Mouse (Mus musculus) retina, postnatal 1 day (tissue): ENCODE measurements at regions not wholly inside any gene's neighbourhood (a gene's known extent, or its start where the extent isn't known, plus 50 kb on each side); places are given as distances from the start of the nearest gene placed in this dataset.

Source experiments
- DNase-seq: peaks from one replicate; pipeline ENCODE4 v3.0.0-alpha.2; 2012

DNA sequence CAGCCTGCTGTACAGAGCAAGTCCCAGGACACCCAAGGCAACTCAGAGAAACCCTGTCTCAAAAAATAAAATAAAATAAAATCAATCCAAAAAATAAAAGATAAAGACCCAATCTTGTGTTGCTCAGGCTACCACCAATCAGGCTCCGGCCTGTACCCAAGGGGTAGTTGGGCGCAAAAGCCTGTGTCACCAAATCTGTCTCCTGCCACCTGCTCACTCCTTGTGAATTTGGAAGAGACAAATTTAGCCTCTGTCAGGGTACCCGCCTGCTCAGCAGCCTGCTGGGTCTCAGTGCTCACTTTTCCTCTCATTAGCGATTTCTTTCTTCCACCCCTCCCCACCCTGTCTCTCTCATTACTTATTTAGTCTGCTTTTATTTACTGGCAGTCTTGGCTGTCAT, 54.6 kb downstream of the Sox4 start:
- DNase-seq: no peak

DNA sequence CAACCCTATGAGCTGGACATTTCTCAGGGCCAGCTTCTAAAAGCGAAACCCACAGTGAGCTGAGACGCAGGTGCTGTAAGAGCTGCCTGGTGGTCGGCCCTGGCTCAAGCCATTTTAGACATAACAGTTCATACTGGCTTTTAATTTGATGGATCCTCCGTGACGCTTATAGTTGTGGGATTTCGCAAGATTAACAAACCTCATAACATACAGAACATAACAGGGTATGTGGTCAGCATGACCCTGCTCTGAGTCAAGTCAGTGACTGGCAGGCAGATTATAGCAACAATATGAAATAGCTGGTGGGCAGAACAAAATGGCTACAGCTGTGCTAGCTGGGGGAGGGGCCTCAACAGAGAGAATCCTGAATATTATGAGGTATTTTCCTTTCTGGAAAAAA, 60.6 kb downstream of the Sox4 start:
- no peak for DNase-seq

DNA sequence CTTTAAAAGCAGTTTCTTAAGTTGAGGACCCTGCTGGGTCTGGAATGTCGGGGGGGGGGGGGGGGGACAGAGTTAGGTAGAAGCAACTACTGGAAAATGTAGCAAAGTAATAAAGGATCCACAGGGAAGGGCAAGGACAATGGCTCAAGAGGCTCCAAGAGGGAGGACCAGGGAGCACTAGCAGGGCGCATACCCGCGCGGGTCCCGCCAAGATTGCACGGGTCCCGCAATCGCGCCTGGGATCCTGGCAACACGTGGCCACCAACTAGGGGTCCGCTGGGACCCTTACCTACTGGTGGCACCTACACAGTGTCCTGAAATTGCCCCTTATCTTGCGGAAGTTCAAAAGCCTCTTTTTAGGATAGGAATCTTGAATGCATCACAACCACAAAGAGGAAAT, 66.4 kb downstream of the Sox4 start:
- no peak for DNase-seq

DNA sequence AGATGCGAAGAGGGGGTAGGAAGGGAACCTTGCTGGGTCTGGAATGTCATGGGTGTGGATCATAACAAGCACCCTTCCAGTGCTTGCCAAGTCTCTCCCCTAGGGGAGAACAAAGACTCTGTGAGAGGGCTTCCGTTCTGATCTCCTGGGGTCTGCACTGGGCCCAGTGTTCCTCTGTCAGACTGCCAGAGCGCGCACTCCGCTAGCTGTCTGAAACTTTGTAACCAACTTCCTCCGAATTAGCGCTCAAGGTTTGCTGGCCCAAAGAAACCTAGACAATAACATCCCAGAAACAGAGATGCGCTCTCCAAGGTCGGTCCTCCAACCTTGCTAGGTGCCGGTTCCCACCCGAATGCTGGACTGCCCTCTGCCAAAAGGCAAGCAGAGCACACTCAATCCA, 66.8 kb downstream of the Sox4 start:
- DNase-seq: no peak

DNA sequence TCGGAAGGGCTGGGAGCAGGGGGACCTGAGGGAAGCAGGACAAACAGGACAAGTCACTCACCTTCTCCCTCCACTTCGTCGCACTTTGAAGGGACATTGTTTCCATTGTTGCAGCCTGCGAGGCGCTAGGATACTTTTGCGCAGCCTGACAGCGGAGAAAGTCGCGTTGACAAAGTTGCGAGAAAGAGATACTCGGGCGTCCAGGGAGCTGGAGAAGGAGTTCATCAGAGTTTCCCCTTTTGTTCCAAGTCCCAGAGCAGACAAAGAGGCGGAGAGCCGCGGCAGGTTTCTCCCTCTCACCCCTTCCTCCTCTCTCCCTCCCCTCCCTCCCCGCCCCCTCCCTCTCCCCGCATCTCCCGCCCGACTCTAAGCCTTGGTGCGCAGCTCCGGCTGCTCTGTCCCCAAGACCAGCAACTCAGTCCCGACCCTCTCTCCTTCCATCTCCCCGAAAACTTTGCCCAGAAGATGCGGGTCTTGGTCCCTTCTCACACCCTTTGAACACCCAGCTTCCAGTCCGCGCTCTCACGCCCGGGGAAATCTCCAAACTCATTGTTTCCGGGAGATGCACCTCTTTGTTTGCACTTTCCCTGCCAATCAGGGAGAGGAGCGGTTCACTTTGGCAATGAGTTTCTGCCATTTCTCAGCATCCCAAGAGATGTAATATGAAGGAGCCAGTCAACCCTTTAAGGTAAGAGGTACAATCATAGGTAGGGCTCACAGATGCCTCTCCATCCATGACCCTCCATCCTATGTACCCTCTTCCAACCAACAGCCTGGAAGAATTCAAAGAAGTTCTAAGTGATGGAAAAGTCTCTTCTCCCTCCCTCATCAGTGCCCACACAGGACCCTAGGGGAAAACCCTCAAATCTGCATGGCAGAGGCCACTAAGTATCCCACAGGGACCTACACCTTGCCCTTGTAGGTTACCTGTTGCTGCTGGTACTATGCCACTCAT, 68.2 kb downstream of the Sox4 start:
- peak; percentile 67 for DNase-seq

DNA sequence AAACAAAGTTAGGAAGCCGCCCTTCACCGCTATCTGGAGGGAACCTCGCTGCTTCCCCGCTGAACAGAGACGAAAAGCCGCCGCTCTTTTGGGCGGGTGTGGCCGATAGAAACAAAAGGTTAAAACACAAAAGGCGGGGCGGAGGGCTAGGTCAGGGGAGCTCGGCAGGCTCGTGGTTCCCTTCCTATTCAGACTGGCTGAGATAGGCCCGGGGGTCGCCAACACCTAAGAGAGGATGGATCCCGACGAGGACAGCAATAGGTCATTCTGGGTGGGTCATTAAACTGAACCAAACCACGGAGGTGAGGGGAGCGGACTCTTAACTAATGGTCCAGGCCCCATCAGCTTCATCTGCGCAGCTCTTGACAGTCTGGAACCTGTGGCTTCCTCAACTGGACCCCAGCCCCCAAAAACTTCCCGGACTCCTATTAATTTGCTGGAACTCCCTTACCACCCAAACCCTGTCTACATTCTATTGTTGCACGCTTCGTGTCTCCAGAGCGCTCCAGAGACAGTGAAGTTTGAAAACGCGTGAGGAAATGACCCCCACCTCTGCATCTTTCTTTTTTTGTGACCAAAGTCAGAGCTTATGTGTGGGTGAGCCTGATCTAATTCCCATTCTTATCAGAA, 69.2 kb downstream of the Sox4 start:
- DNase-seq: peak; percentile 55

DNA sequence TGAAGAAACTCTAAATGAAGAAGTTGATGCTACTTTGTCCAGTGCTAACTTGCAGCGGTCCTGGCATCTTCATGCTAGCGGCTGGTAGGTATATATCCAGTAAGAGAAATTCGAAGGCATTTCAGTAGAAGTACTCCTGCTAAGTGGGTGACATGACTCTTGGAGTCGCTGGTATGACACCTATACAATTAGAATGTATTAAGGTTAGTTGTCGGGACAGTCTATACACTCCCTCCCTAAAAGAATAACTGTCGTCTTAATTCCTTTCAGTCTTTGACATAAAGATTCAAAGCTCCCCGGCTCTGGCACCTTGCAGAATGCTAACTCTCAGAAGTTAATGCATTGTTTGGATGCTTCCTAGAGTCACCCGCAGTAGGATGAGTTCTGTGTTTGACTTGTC, 70.1 kb downstream of the Sox4 start:
- no peak for DNase-seq

DNA sequence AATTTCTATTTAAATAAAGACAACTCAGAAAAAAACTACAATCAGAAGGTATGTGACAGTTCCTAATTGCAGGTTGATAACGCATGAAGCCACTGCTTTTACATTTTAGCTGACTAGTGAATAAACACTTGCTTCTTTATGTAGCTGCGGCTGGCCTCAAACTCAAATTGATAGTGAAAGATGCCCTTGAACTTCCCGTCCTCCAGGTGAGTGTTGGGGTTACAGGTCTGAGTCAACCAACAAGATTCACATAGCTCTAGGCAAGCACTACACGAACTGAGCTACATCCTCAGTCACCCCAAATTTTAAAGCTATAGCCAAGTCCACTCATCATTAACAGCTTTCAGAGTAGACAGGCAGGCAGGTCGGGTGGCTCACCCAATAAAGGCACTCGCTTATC, 72.6 kb downstream of the Sox4 start:
- no peak for DNase-seq

DNA sequence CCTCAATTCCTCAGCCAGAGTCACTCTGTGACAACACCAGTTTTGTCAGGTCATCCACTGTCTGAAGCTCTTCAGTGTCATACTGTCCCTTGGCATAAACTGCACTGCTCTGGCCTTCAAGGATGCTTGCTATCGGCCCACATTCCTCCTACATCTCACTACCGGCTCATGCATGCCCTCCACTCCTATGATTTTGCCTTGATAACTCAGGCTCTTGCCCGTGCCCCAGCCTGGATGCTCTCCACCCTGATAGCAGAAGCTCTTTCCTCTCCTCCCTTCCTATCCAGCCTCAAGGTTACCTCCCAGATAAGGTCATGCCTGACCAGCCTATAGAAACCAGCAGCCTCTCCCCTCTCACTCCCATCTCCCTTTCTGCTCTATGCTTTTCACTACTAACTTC, 74.8 kb downstream of the Sox4 start:
- DNase-seq: no peak

DNA sequence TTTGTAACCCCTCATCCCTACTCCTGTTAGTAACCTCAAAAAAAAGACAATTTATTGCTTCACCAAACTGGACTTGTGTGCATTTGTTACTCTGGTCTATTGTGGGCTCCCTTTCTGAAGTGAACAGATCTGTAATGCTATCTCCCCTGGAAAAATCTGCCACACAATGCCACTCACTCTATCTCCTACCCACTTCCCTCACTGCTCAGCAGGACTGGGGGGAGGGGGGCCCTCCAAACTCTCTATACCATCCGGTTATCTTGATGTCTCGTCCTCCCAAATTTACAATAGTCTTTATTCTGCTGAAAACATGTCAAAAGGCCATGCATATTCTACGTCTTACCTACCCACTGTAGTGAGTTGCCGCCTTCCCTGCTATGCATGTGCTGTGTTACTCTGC, 76.7 kb downstream of the Sox4 start:
- DNase-seq: no peak

DNA sequence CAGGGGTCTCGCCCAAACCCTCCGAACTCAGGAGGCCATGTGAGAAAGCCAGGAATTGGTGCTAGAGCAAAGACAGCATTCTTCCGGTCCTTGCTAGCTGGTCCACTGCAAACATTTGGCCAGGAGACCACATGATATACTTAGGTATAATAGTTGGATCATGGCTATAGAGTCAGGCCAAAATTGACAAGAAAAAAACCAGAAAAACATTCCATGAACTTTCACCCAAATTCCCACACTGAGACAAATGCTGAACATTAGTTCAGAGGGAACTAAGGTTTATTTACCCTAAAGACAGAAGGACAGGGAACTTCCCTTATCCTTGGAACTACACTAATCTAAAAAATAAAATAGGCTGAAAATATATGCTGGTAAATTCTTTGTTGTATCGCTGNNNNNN, 82.8 kb downstream of the Sox4 start:
- DNase-seq: no peak

DNA sequence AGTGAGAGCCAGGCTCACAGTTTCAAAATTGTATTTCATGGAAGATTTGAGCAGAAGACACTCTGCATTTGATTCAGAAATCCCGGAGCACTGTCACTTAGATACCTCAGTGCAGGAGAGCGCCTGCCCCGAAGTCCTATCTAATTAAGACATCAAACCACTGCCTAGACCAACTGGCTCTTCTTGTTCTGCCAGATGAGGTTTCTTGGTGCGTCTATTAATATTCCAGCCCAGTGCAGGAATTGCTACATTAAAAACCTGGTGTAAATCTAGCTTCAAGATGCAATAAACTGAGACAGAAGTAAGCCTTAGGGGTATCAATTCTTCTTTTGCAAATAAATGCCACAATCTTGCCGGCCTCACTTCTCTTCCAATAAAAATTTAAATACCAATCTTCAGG, 86.3 kb downstream of the Sox4 start:
- DNase-seq: no peak

DNA sequence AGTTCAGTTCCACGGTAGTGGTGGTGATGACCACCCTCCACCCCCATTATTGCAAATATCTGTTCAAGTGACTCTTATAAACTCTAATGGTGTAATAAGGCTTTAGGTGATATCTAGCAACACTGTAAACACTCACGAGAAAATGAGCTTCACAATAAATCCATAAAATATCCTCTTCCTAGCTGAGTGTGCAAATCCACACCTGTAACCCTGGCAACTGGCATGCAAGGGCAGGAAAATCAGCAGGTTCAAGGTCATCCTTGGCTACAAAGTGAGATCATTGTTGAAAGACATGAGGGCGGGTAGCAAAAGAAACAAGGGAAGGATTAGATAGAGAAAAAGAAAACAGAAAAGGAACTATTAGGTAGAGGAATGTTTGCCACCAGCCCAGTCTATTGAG, 86.8 kb downstream of the Sox4 start:
- DNase-seq: no peak

DNA sequence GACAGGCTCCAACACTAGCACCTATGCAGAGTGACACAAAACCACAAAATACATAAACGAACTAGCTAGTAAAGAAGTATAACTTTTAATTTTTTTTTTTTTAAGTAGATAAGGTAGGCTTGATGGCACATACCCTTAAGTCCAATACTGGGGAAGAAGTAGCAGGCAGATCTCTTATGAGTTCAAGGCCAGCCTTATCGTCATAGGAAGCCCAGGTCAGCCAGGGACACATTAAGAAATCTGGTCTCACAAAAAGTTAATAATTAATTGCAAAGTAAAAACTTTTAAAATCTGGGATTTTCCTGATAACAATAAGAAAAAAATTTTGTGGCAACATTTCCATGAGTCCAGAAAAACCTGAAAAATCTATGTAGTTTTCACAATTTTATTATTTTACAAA, 92.9 kb downstream of the Sox4 start:
- no peak for DNase-seq

DNA sequence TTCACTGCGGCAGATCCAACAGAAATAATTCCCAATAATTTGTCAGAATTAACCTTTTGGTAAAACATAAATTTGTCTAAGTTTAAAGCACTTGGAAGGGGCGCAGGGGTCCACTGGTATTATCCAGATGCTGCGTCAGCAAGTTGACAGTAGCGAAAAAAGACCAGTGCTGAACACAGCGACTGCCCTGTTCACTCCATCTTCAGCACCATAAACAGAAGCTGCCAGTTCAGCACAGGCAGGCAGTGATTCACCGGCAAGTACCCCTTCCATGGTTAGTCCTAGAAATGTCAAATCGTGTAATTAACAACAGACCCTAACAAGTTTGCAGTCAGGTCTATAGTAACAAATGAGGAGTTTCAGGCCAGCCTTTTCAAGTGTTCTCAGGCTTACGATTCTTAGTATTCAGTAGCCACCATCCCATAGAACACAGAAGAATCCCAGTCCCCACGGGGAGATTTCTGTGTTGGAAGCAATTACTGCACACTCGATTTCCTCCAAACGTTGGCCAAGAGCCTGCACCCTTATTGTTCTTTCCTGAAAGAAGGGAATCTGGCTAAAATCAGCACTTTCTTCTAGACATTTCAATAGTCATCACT, 93.6 kb downstream of the Sox4 start:
- DNase-seq: peak; percentile 34

DNA sequence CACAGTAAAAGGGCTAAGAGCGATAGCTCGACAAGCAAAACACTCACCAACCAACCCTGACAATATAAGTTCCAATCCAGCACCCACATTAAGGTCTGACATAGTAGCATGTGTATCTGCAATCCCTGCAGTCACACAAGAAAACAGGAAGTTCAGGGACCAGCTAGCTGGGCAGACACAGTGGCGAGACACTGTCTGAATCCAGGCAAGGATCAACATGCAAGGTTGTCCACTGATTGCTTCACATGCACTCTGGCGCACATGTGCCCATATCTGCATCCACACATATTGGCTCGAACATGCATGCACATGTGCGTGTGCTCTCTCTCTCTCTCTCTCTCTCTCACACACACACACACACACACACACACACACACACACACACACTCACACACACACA, 95.5 kb downstream of the Sox4 start:
- no peak for DNase-seq

DNA sequence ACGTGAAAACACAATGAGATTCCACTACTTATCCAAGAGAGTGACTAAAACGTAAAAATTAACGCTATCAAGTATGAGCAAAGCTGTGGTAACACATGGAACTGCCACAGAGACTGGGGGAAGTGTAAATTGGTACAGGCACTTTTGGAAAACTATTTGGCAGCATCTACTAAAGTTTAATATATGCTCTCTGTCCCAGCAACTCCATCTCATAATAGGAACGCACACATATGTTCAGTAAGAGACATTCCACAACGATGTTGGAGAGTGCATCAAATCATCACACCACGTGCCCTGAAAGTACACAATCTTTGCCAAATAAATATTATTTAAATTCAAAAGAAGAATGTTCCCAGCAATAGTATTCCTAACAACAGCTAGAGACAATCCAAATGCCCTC, 96.3 kb downstream of the Sox4 start:
- DNase-seq: no peak

DNA sequence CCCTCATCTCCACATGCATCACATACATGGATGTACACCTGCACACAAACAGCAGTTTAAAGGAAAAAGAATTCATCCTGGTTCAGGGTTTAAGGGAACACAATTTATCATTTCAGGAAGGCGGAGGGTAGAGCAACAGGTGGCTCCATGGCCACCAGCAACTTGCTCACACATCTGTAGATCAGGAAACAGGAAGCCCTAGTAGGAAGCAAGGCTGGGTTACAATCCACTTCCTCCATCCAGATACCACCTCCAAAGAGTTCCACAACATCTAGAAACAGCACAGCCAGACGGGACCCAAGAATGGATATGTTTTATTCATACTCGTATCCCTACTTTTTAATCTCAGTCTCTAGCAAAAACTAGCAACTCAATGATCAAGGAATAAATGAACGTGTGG, 97.0 kb downstream of the Sox4 start:
- DNase-seq: no peak

DNA sequence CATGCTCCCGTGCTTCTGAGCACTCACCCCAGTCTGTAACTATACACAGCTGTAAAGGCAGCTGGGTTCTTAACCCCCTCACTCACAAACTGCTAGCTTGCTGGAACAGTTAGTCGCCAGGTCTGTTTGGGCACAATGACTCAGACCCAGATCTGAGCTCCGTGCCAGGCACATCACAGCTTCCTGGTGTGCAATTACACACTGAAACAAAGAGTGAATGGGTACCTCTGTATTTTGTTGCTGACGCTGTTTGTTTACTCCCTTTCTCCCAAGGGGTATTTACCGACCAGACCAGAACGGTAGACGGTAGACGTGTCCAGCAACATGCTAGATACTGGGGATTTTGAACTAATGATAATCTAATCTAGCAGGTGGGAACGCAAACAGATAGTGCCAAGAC, 99.3 kb downstream of the Sox4 start:
- DNase-seq: no peak

DNA sequence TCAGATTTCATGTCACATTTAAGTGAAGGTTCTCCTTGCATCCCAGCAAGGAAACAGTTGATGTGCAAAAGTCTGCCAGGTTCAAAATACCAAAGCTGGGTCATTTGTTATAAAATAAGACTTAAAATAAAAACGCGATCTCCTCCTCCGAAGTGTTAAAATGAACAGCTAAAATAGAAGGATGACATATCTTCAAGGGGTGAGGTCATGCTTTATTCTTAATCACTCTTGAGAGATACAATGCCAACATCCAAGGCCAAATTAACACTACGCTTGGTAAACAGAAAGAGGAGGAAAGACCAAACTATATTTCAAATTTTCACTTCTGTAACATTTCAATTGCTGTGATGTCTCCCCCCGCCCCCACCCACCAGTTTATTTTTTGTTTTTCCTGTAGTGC, 105.2 kb downstream of the Sox4 start:
- DNase-seq: no peak

DNA sequence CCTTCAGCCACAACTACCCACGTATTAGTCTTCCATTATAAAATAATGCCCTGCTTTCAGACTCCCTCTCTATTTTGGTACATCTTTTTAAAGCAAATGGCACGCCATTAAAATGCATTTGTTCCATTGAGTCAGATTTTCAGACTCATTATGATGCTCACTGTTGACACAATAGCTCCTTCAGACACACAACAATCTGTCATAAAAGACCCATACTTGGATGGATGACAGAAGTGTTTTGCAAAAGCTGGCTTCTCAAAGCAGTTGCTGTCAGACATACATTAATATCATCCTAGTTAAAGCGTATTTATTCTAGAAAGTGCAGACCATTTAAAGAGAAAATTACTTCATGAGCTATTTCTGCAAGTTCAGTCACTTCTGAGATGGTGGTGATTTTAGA, 106.0 kb downstream of the Sox4 start:
- no peak for DNase-seq

DNA sequence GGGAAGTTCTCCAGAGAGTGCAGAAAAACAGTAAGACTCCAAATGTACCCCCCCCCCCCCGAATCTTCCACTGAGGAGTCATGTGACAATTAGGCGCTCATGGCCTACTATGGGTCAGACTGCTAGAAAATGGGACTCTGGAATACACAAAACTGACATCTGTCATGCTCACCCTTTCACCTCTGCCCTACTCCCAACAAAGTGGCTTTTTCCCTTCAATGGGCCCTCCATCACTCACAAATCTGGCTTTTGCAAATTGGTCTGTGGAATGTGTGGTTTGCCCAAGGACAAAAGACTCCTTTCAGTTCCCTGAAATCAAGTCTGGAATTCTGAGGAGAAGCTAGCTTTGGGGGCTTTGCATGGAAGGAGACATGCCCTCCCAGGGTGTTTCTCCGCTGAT, 109.0 kb downstream of the Sox4 start:
- peak; percentile 26 for DNase-seq

DNA sequence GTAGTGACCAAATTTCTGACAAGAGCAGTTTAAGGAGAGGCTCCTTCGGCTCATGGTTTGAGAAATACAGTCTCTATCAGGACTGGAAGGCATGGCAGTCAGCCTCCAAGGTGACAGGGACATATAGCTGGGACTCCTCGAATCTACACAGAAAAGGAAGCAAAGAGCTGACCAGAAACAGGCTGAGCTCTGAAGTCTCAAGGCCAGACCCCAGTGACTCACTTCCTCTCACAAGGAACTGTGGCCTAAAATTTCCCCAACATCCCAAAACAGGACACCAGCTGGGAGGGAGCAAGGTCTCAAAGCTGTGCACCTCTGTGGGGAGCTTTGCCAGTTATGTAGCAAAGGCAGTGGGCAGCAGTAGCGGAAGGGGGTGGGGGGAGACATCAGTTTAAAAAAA, 110.7 kb downstream of the Sox4 start:
- DNase-seq: no peak

DNA sequence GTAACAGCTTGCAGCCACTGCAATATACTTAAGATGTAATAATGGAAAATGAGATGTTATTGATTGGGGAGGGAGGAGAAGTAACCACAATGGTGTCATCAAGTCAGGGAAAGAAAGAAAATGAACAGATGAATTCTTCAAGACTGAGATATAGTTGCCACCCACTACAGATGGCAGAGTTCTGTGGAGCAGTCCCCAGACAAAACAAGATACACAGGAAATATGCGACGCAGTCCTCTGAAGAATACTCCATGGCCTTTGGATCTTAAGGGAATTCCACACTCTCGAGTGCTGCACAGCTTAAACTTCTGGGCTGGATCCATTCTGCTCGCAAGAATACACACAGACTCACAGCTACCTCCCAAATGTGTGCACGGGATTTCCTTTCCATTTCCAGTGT, 113.4 kb downstream of the Sox4 start:
- DNase-seq: no peak
